In the genomic region with DNA sequence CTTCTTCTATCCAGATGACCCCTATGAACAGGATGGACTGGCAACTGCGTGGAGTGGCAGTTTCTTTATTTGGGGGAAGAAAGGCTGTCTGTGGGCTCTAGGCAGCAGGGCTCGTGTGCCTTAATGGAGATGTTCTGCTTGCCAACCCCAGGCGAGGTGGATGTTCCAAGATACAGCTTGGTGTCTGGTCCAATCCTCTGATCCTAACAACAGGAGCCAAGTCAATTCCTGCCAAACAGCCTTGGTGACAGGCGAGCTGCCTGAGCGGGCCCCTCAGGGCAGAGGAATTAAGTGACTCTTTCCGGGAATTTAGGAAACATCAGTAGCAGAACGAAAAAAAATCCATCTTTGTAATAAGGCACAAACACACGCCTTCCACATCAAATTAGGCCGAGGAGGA, we compare ENCODE assay signal across 18 mouse cellular contexts. TPM values are rescaled to one million over a fixed set of nuclear protein-coding genes. Genes with fewer than 3 reads are reported as not detected.
DNase-seq lines count a peak whose midpoint lies in the region; ATAC-seq and TF ChIP-seq lines count a peak whose summit lies in the region.
"Had no signal": no experiment of that assay in that cellular context is flagged by ENCODE, and none has a peak within 500 bp of the region (broad histone marks: within the 10 kb centered on the region; RNA-seq: fewer than 3 reads in every experiment).

No protein-coding gene starts in this region.

- no peak overlapping the region for H3K4me2 ChIP-seq in forebrain, postnatal 0 days (ENCODE audit: low read depth)
- H3K4me2 ChIP-seq in hindbrain, embryonic 16.5 days (ENCODE audit: low read length): no peak overlapping the region
- H3K4me2 ChIP-seq: embryonic facial prominence, embryonic 15.5 days; heart, embryonic 13.5 days; liver, embryonic 13.5 days; neural tube, embryonic 13.5 days had no signal

- no peaks in the 10 kb centered on the region for H3K27me3 ChIP-seq in forebrain, postnatal 0 days (ENCODE audit: insufficient read depth, low read length)
- no peaks in the 10 kb centered on the region for H3K27me3 ChIP-seq in forebrain, embryonic 10.5 days (ENCODE audit: poor library complexity, severe bottlenecking)
- H3K27me3 ChIP-seq in hindbrain, embryonic 16.5 days (replicated peaks; ENCODE audit: control insufficient read depth, insufficient read depth, low read length): no peaks in the 10 kb centered on the region
- H3K27me3 ChIP-seq: embryonic facial prominence, embryonic 15.5 days; liver, embryonic 13.5 days; neural tube, embryonic 13.5 days had no signal

- no peak overlapping the region for H3K9ac ChIP-seq in forebrain, postnatal 0 days
- H3K9ac ChIP-seq in hindbrain, embryonic 16.5 days (ENCODE audit: low read depth, low read length): no peak overlapping the region
- H3K9ac ChIP-seq: embryonic facial prominence, embryonic 15.5 days; heart, embryonic 13.5 days; liver, embryonic 13.5 days; neural tube, embryonic 13.5 days had no signal

- TF ChIP-seq CTCF in forebrain, postnatal 0 days (IDR thresholded peaks at IDR 0.05; ENCODE audit: low read depth): no peak

- WGBS in forebrain, postnatal 0 days: 24% methylated on average over 9 of the region's 9 CpGs
- WGBS in forebrain, embryonic 10.5 days: 67% methylated on average over 9 of the region's 9 CpGs
- WGBS in hindbrain, embryonic 16.5 days: 20% methylated on average over 9 of the region's 9 CpGs

- H3K4me3 ChIP-seq in forebrain, postnatal 0 days (ENCODE audit: low read depth, low read length): no peak overlapping the region
- H3K4me3 ChIP-seq in forebrain, embryonic 10.5 days: no peak overlapping the region
- no peak overlapping the region for H3K4me3 ChIP-seq in hindbrain, embryonic 16.5 days (ENCODE audit: low read length)
- H3K4me3 ChIP-seq: embryonic facial prominence, embryonic 15.5 days; heart, embryonic 13.5 days; limb, embryonic 10.5 days; liver, embryonic 13.5 days; neural tube, embryonic 13.5 days had no signal

- no peak; the same call in 1 of the 2 replicates for ATAC-seq in forebrain, postnatal 0 days
- ATAC-seq in hindbrain, embryonic 16.5 days: peak; percentile 52; the same call in 1 of the 2 replicates

- H3K36me3 ChIP-seq in forebrain, postnatal 0 days (ENCODE audit: insufficient read depth): no peaks in the 10 kb centered on the region
- H3K36me3 ChIP-seq in forebrain, embryonic 10.5 days (replicated peaks): no peaks in the 10 kb centered on the region
- no peaks in the 10 kb centered on the region for H3K36me3 ChIP-seq in hindbrain, embryonic 16.5 days (ENCODE audit: control insufficient read depth, insufficient read depth, low read length)
- H3K36me3 ChIP-seq: embryonic facial prominence, embryonic 15.5 days; limb, embryonic 10.5 days; liver, embryonic 13.5 days; neural tube, embryonic 13.5 days had no signal

- H3K4me1 ChIP-seq in forebrain, postnatal 0 days (ENCODE audit: insufficient read depth): 0 out of 2 replicates have a peak, but pooled peaks cover 3% of the 10 kb centered on the region
- peaks cover 37% of the 10 kb centered on the region for H3K4me1 ChIP-seq in forebrain, embryonic 10.5 days
- H3K4me1 ChIP-seq in hindbrain, embryonic 16.5 days (ENCODE audit: control insufficient read depth, insufficient read depth, low read depth, low read length): peaks cover 18% of the 10 kb centered on the region

- no peak overlapping the region for H3K27ac ChIP-seq in forebrain, postnatal 0 days (ENCODE audit: low read depth, low read length)
- no peak overlapping the region for H3K27ac ChIP-seq in forebrain, embryonic 10.5 days
- no peak overlapping the region for H3K27ac ChIP-seq in hindbrain, embryonic 16.5 days (ENCODE audit: low read depth, low read length)
- H3K27ac ChIP-seq: embryonic facial prominence, embryonic 15.5 days; heart, embryonic 13.5 days; limb, embryonic 10.5 days; liver, embryonic 13.5 days; neural tube, embryonic 13.5 days had no signal

- H3K9me3 ChIP-seq in forebrain, postnatal 0 days (ENCODE audit: low read length): no peaks in the 10 kb centered on the region
- no peaks in the 10 kb centered on the region for H3K9me3 ChIP-seq in forebrain, embryonic 10.5 days
- no peaks in the 10 kb centered on the region for H3K9me3 ChIP-seq in hindbrain, embryonic 16.5 days (ENCODE audit: control insufficient read depth, low read length)
- H3K9me3 ChIP-seq: embryonic facial prominence, embryonic 15.5 days; limb, embryonic 10.5 days; liver, embryonic 13.5 days; neural tube, embryonic 13.5 days had no signal

- peak; percentile 32 for DNase-seq in forebrain, postnatal 0 days
- DNase-seq in forebrain, embryonic 10.5 days (ENCODE audit: extremely low spot score, low spot score): no peak
- peak; percentile 77 for DNase-seq in brain, adult 2 months (ENCODE audit: low read depth, low spot score)
- DNase-seq in cerebellum, adult 8-10 months: peak; percentile 28
- no peak for DNase-seq in adrenal gland, postnatal 4 days (ENCODE audit: low spot score in 2 of 2)
- DNase-seq in layer of hippocampus, postnatal 36 days: no peak
- no peak for DNase-seq in B cell, adult 2 months
- DNase-seq: gastrocnemius, postnatal 25 days; kidney, adult 8-10 months; kidney, postnatal 4 days; liver, embryonic 13.5 days; right cerebral cortex, postnatal 4 days; thymus, adult 18-20 months had no signal

RNA-seq across cellular contexts. Expression of a gene that starts 38.6 kb away (rescaled TPM):
- 1.4 and 1.9 TPM in 2 replicates for total RNA-seq in forebrain, postnatal 0 days (2014; rRNA removed)
- 1.5 and 2.4 TPM in 2 replicates for polyA plus RNA-seq in forebrain, postnatal 0 days (2015; fragmentation: Nextera tagmentation; extraction: Ambion mirVana)
- polyA plus RNA-seq in forebrain, embryonic 10.5 days (2016; fragmentation: Nextera tagmentation; extraction: Ambion mirVana): 2.1 and 2.9 TPM in 2 replicates
- 3.1 and 3.4 TPM in 2 replicates for polyA plus RNA-seq in hindbrain, embryonic 16.5 days (2015; fragmentation: Nextera tagmentation; extraction: Ambion mirVana)
- 10 to 100 TPM; 18.0 to 19.5 TPM for total RNA-seq in adrenal gland, postnatal 4 days (2021)
- total RNA-seq in layer of hippocampus, postnatal 36 days (2021): 1 to 10 TPM; 6.6 to 8.6 TPM

Comparison
In these comparisons a context has a peak if more than half of its experiments do, and no peak if none do; other contexts are left out.
1. DNase-seq: peak in forebrain, postnatal 0 days (single experiment), brain, adult 2 months (single experiment) and cerebellum, adult 8-10 months (single experiment); none in forebrain, embryonic 10.5 days (single experiment), adrenal gland, postnatal 4 days (0 of 2), layer of hippocampus, postnatal 36 days (0 of 2) and B cell, adult 2 months (0 of 2).